Mouse (Mus musculus): Measurements from ENCODE around the gene 1700034J05Rik. TPM values are rescaled to one million over a fixed set of nuclear protein-coding genes. Genes with fewer than 3 reads are reported as not detected.

The 1700034J05Rik gene
- polyA plus RNA-seq (2012; rRNA removed), result not detected in 2 replicates

GRCm38 (mm10) chr6:146954258-146954657, at the start of gene 1700034J05Rik:
Gene 1700034J05Rik (minus strand): TSS chr6:146954422.
- H3K4me1 ChIP-seq (ENCODE audit: control insufficient read depth, insufficient read depth, low read length), result peaks cover 16% of the 10 kb centered on the region
- H3K27ac ChIP-seq (ENCODE audit: insufficient read depth, low read length), result no peak within 1 kb of the TSS; the same call in 1 of the 2 replicates
- no peak within 1 kb of the TSS for H3K4me3 ChIP-seq (ENCODE audit: insufficient read depth, low read length)
- TF ChIP-seq CTCF (IDR thresholded peaks at IDR 0.05; ENCODE audit: extremely low read depth, insufficient read depth, low read length) (no peak), POLR2A (IDR thresholded peaks at IDR 0.05; ENCODE audit: extremely low read depth, insufficient read depth, low read length) (no peak)

- no peak overlapping the region for H3K27ac ChIP-seq (ENCODE audit: insufficient read depth, low read length)
- TF ChIP-seq POLR2A (IDR thresholded peaks at IDR 0.05; ENCODE audit: extremely low read depth, insufficient read depth, low read length) (no peak), CTCF (IDR thresholded peaks at IDR 0.05; ENCODE audit: extremely low read depth, insufficient read depth, low read length) (no peak)
- no peak overlapping the region for H3K4me3 ChIP-seq (ENCODE audit: insufficient read depth, low read length)
- H3K4me1 ChIP-seq (ENCODE audit: control insufficient read depth, insufficient read depth, low read length), result peaks cover 5% of the 10 kb centered on the region
Measured at GRCm38 (mm10) chr6:146999755-147000154, 45.5 kb upstream of the 1700034J05Rik start.

- Histone ChIP-seq H3K4me3 (ENCODE audit: insufficient read depth, low read length) (no peak overlapping the region), H3K27ac (ENCODE audit: insufficient read depth, low read length) (no peak overlapping the region), H3K4me1 (ENCODE audit: control insufficient read depth, insufficient read depth, low read length) (peaks cover 5% of the 10 kb centered on the region)
- TF ChIP-seq POLR2A (IDR thresholded peaks at IDR 0.05; ENCODE audit: extremely low read depth, insufficient read depth, low read length) (no peak), CTCF (IDR thresholded peaks at IDR 0.05; ENCODE audit: extremely low read depth, insufficient read depth, low read length) (no peak)
Measured at GRCm38 (mm10) chr6:146999302-146999701, 45.1 kb upstream of the 1700034J05Rik start.

GRCm38 (mm10) chr6:146998710-146999109, 44.5 kb upstream of the 1700034J05Rik start:
- TF ChIP-seq POLR2A (IDR thresholded peaks at IDR 0.05; ENCODE audit: extremely low read depth, insufficient read depth, low read length) (no peak), CTCF (IDR thresholded peaks at IDR 0.05; ENCODE audit: extremely low read depth, insufficient read depth, low read length) (no peak)
- Histone ChIP-seq H3K4me1 (ENCODE audit: control insufficient read depth, insufficient read depth, low read length) (peaks cover 5% of the 10 kb centered on the region), H3K27ac (ENCODE audit: insufficient read depth, low read length) (no peak overlapping the region), H3K4me3 (ENCODE audit: insufficient read depth, low read length) (no peak overlapping the region)

- Histone ChIP-seq H3K27ac (ENCODE audit: insufficient read depth, low read length) (no peak overlapping the region), H3K4me1 (ENCODE audit: control insufficient read depth, insufficient read depth, low read length) (peaks cover 5% of the 10 kb centered on the region), H3K4me3 (ENCODE audit: insufficient read depth, low read length) (no peak overlapping the region)
- TF ChIP-seq CTCF (IDR thresholded peaks at IDR 0.05; ENCODE audit: extremely low read depth, insufficient read depth, low read length) (no peak), POLR2A (IDR thresholded peaks at IDR 0.05; ENCODE audit: extremely low read depth, insufficient read depth, low read length) (no peak)
Measured at GRCm38 (mm10) chr6:146997006-146997405, 42.8 kb upstream of the 1700034J05Rik start.

GRCm38 (mm10) chr6:146995878-146996277, 41.7 kb upstream of the 1700034J05Rik start:
- TF ChIP-seq POLR2A (IDR thresholded peaks at IDR 0.05; ENCODE audit: extremely low read depth, insufficient read depth, low read length) (no peak), CTCF (IDR thresholded peaks at IDR 0.05; ENCODE audit: extremely low read depth, insufficient read depth, low read length) (no peak)
- peaks cover 5% of the 10 kb centered on the region for H3K4me1 ChIP-seq (ENCODE audit: control insufficient read depth, insufficient read depth, low read length)

GRCm38 (mm10) chr6:146995391-146995790, 41.2 kb upstream of the 1700034J05Rik start:
- H3K4me3 ChIP-seq (ENCODE audit: insufficient read depth, low read length), result no peak overlapping the region
- H3K4me1 ChIP-seq (ENCODE audit: control insufficient read depth, insufficient read depth, low read length), result peaks cover 5% of the 10 kb centered on the region
- TF ChIP-seq CTCF (IDR thresholded peaks at IDR 0.05; ENCODE audit: extremely low read depth, insufficient read depth, low read length) (no peak), POLR2A (IDR thresholded peaks at IDR 0.05; ENCODE audit: extremely low read depth, insufficient read depth, low read length) (no peak)
- H3K27ac ChIP-seq (ENCODE audit: insufficient read depth, low read length), result no peak overlapping the region

More at GRCm38 (mm10) chr6:146995878-146996277, 41.7 kb upstream of the 1700034J05Rik start:
- Histone ChIP-seq H3K4me3 (ENCODE audit: insufficient read depth, low read length) (no peak overlapping the region), H3K27ac (ENCODE audit: insufficient read depth, low read length) (no peak overlapping the region)

GRCm38 (mm10) chr6:146994236-146994635, 40.0 kb upstream of the 1700034J05Rik start:
- peak; percentile 54; the same call in 1 of the 2 replicates for TF ChIP-seq CTCF (IDR thresholded peaks at IDR 0.05; ENCODE audit: extremely low read depth, insufficient read depth, low read length)
- no peak for TF ChIP-seq POLR2A (IDR thresholded peaks at IDR 0.05; ENCODE audit: extremely low read depth, insufficient read depth, low read length)
- H3K27ac ChIP-seq (ENCODE audit: insufficient read depth, low read length), result no peak overlapping the region

GRCm38 (mm10) chr6:146984569-146984968, 30.3 kb upstream of the 1700034J05Rik start:
- Histone ChIP-seq H3K4me3 (ENCODE audit: insufficient read depth, low read length) (no peak overlapping the region), H3K4me1 (ENCODE audit: control insufficient read depth, insufficient read depth, low read length) (peaks cover 5% of the 10 kb centered on the region; the same call in 1 of the 2 replicates), H3K27ac (ENCODE audit: insufficient read depth, low read length) (no peak overlapping the region)
- TF ChIP-seq CTCF (IDR thresholded peaks at IDR 0.05; ENCODE audit: extremely low read depth, insufficient read depth, low read length) (no peak), POLR2A (IDR thresholded peaks at IDR 0.05; ENCODE audit: extremely low read depth, insufficient read depth, low read length) (no peak)

More at GRCm38 (mm10) chr6:146994236-146994635, 40.0 kb upstream of the 1700034J05Rik start:
- H3K4me1 ChIP-seq (ENCODE audit: control insufficient read depth, insufficient read depth, low read length), result 0 out of 2 replicates have a peak, but pooled peaks cover 2% of the 10 kb centered on the region
- H3K4me3 ChIP-seq (ENCODE audit: insufficient read depth, low read length), result no peak overlapping the region

GRCm38 (mm10) chr6:146981249-146981835, 27.1 kb upstream of the 1700034J05Rik start:
- TF ChIP-seq CTCF (IDR thresholded peaks at IDR 0.05; ENCODE audit: extremely low read depth, insufficient read depth, low read length), result no peak
- TF ChIP-seq POLR2A (IDR thresholded peaks at IDR 0.05; ENCODE audit: extremely low read depth, insufficient read depth, low read length), result no peak
- H3K27ac ChIP-seq (ENCODE audit: insufficient read depth, low read length), result no peak overlapping the region
- H3K4me1 ChIP-seq (ENCODE audit: control insufficient read depth, insufficient read depth, low read length), result peaks cover 5% of the 10 kb centered on the region; the same call in 1 of the 2 replicates
- no peak overlapping the region for H3K4me3 ChIP-seq (ENCODE audit: insufficient read depth, low read length)
